Mouse (Mus musculus): ENCODE measurements around the gene Carnmt1.

Carnmt1 gene

GRCm38 (mm10) chr19:18670608-18671007, at the start of gene Carnmt1:
Gene Carnmt1, plus strand, starts transcription at chr19:18670764.
- peak; percentile 92 for DNase-seq (ENCODE audit: low spot score)

- no peak for DNase-seq (ENCODE audit: low spot score)
Observed at GRCm38 (mm10) chr19:18623894-18624293, 46.7 kb upstream of the Carnmt1 start.

- no peak for DNase-seq (ENCODE audit: low spot score)
Observed at GRCm38 (mm10) chr19:18629589-18629988, 41.0 kb upstream of the Carnmt1 start.

- DNase-seq (ENCODE audit: low spot score), result no peak
Observed at GRCm38 (mm10) chr19:18630221-18631119, 40.1 kb upstream of the Carnmt1 start.

- DNase-seq (ENCODE audit: low spot score), result no peak
Observed at GRCm38 (mm10) chr19:18631161-18631643, 39.4 kb upstream of the Carnmt1 start.

- peak; percentile 91 for DNase-seq (ENCODE audit: low spot score)
Observed at GRCm38 (mm10) chr19:18631644-18632219, 38.8 kb upstream of the Carnmt1 start, which contains the start of the genes Ostf1 and Nmrk1. Gene Ostf1, minus strand, starts transcription at chr19:18631823. Gene Nmrk1, plus strand, starts transcription at chr19:18631950.

GRCm38 (mm10) chr19:18632231-18633185, 38.1 kb upstream of the Carnmt1 start:
- DNase-seq (ENCODE audit: low spot score), result no peak

GRCm38 (mm10) chr19:18637954-18638353, 32.6 kb upstream of the Carnmt1 start:
- no peak for DNase-seq (ENCODE audit: low spot score)

GRCm38 (mm10) chr19:18638949-18639348, 31.6 kb upstream of the Carnmt1 start:
- DNase-seq (ENCODE audit: low spot score), result no peak

GRCm38 (mm10) chr19:18639552-18639951, 31.0 kb upstream of the Carnmt1 start:
- no peak for DNase-seq (ENCODE audit: low spot score)

- no peak for DNase-seq (ENCODE audit: low spot score)
Observed at GRCm38 (mm10) chr19:18641001-18641400, 29.6 kb upstream of the Carnmt1 start.

- DNase-seq (ENCODE audit: low spot score), result no peak
Observed at GRCm38 (mm10) chr19:18643411-18643810, 27.2 kb upstream of the Carnmt1 start.

- no peak for DNase-seq (ENCODE audit: low spot score)
Observed at GRCm38 (mm10) chr19:18644084-18644483, 26.5 kb upstream of the Carnmt1 start.

GRCm38 (mm10) chr19:18646397-18646796, 24.2 kb upstream of the Carnmt1 start:
- no peak for DNase-seq (ENCODE audit: low spot score)

- no peak for DNase-seq (ENCODE audit: low spot score)
Observed at GRCm38 (mm10) chr19:18646853-18647420, 23.6 kb upstream of the Carnmt1 start.

GRCm38 (mm10) chr19:18647775-18648557, 22.6 kb upstream of the Carnmt1 start:
- DNase-seq (ENCODE audit: low spot score), result no peak

- DNase-seq (ENCODE audit: low spot score), result no peak
Observed at GRCm38 (mm10) chr19:18648558-18648945, 22.0 kb upstream of the Carnmt1 start.

GRCm38 (mm10) chr19:18649955-18650354, 20.6 kb upstream of the Carnmt1 start:
- DNase-seq (ENCODE audit: low spot score), result no peak

GRCm38 (mm10) chr19:18650473-18650872, 20.1 kb upstream of the Carnmt1 start:
- DNase-seq (ENCODE audit: low spot score), result no peak

GRCm38 (mm10) chr19:18652592-18652991, 18.0 kb upstream of the Carnmt1 start:
- DNase-seq (ENCODE audit: low spot score), result no peak

GRCm38 (mm10) chr19:18653058-18653457, 17.5 kb upstream of the Carnmt1 start:
- DNase-seq (ENCODE audit: low spot score), result no peak

Measured in urinary bladder, postnatal 10 days (tissue).